Mouse (Mus musculus) G1E-ER4 (cell line): ENCODE measurements around the gene P4ha1. TPM values are rescaled to one million over a fixed set of nuclear protein-coding genes. Genes with fewer than 3 reads are reported as not detected.

ENCODE experiments used
- GATA1 ChIP-seq: IDR thresholded peaks from one replicate; pipeline ENCODE4 v1.8.0; 2012; ENCODE audit warnings: low read length, inconsistent platforms
- polyA plus RNA-seq: library from polyadenylated mRNA; stranded (reverse); fragments of >175 nt; gene quantifications from 2 replicates; pipeline ENCODE4 v1.2.3, GENCODE M21; 2012

The P4ha1 gene
- polyA plus RNA-seq, 1 experiment, result 2.2 TPM

GRCm38 (mm10) chr10:59310691-59311457 lies 12.2 kb upstream of the P4ha1 start:
- TF ChIP-seq GATA1, result no peak

GRCm38 (mm10) chr10:59311881-59312280 lies 11.2 kb upstream of the P4ha1 start:
- TF ChIP-seq GATA1, result no peak

- no peak for TF ChIP-seq GATA1
Measured at GRCm38 (mm10) chr10:59321112-59321511, 2.0 kb upstream of the P4ha1 start.

- TF ChIP-seq GATA1, result no peak
Measured at GRCm38 (mm10) chr10:59322271-59322670, 825 bp upstream of the P4ha1 start.

- TF ChIP-seq GATA1, result no peak
Measured at GRCm38 (mm10) chr10:59323488-59324161, 529 bp downstream of the P4ha1 start.

GRCm38 (mm10) chr10:59324311-59325165 lies 1.4 kb downstream of the P4ha1 start:
- no peak for TF ChIP-seq GATA1

- no peak for TF ChIP-seq GATA1
Measured at GRCm38 (mm10) chr10:59326612-59327315, 3.7 kb downstream of the P4ha1 start.

- no peak for TF ChIP-seq GATA1
Measured at GRCm38 (mm10) chr10:59327316-59327710, 4.2 kb downstream of the P4ha1 start.

GRCm38 (mm10) chr10:59331546-59332256 lies 8.6 kb downstream of the P4ha1 start:
- TF ChIP-seq GATA1, result no peak

GRCm38 (mm10) chr10:59333400-59333799 lies 10.3 kb downstream of the P4ha1 start:
- TF ChIP-seq GATA1, result no peak

GRCm38 (mm10) chr10:59334899-59335798 lies 12.1 kb downstream of the P4ha1 start:
- TF ChIP-seq GATA1, result no peak

- TF ChIP-seq GATA1, result no peak
Measured at GRCm38 (mm10) chr10:59336124-59336523, 13.0 kb downstream of the P4ha1 start.

- no peak for TF ChIP-seq GATA1
Measured at GRCm38 (mm10) chr10:59346560-59346959, 23.5 kb downstream of the P4ha1 start.

GRCm38 (mm10) chr10:59348200-59348599 lies 25.1 kb downstream of the P4ha1 start:
- TF ChIP-seq GATA1, result peak; percentile 92
